In the genomic region with DNA sequence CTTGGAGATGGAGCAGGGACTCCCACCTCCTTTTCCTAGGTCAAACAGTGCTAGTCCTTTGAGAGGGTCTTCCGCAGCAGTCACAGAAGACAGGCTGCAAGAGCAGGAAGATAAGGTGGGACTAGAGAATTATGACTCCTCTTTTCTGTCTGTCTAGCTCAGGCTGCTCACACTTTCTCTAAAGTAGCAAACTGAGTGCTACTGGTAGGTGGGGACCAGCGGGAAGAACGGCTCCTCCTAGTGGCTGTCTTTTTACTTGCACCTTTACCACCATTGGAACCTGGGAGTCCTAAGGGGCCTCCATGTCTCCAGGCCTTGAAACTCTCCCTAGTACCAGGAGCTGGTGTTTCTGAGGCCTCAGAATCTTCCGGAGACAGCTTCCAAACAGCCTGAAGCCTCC, we compare ENCODE assay signal across 8 mouse cellular contexts. TPM values are rescaled to one million over a fixed set of nuclear protein-coding genes. Genes with fewer than 3 reads are reported as not detected.
A peak's percentile ranks its signal among the peaks of the same experiment; 100 is the strongest.
DNase-seq lines count a peak whose midpoint lies in the region; ATAC-seq and TF ChIP-seq lines count a peak whose summit lies in the region.

No protein-coding gene starts in this region.

- H3K4me2 ChIP-seq in heart, embryonic 13.5 days = no peak overlapping the region
- H3K4me2 ChIP-seq in liver, postnatal 0 days (ENCODE audit: low read depth, low read length) = no peak overlapping the region

- TF ChIP-seq CTCF in ES-Bruce4 (IDR thresholded peaks at IDR 0.05; ENCODE audit: low read depth, low read length) = peak; percentile 71
- TF ChIP-seq CTCF in liver, postnatal 0 days (IDR thresholded peaks at IDR 0.05; ENCODE audit: low read depth) = peak; percentile 94

- no peak for TF ChIP-seq EP300 in ES-Bruce4 (IDR thresholded peaks at IDR 0.05; ENCODE audit: insufficient read depth, low read depth, low read length)
- no peak for TF ChIP-seq EP300 in liver, postnatal 0 days (IDR thresholded peaks at IDR 0.05; ENCODE audit: low read depth)

- H3K36me3 ChIP-seq in ES-Bruce4 (ENCODE audit: control insufficient read depth, insufficient read depth, low read length, poor library complexity, severe bottlenecking) = no peaks in the 10 kb centered on the region
- H3K36me3 ChIP-seq in heart, embryonic 13.5 days = no peaks in the 10 kb centered on the region
- no peaks in the 10 kb centered on the region for H3K36me3 ChIP-seq in liver, postnatal 0 days (replicated peaks; ENCODE audit: insufficient read depth, low read length)

- H3K27me3 ChIP-seq in ES-Bruce4 (ENCODE audit: control insufficient read depth, insufficient read depth, low read length, poor library complexity, severe bottlenecking) = no peaks in the 10 kb centered on the region
- H3K27me3 ChIP-seq in heart, embryonic 13.5 days (replicated peaks) = no peaks in the 10 kb centered on the region
- no peaks in the 10 kb centered on the region for H3K27me3 ChIP-seq in liver, postnatal 0 days (ENCODE audit: insufficient read depth, low read length)

- no peak for ATAC-seq in heart, embryonic 13.5 days (ENCODE audit: extremely low read depth, insufficient number of reproducible peaks, low FRiP score, low TSS enrichment)
- peak; percentile 63 for ATAC-seq in liver, postnatal 0 days

- WGBS in heart, embryonic 13.5 days = 11% methylated on average over 4 of the region's 4 CpGs
- 16% methylated on average over 4 of the region's 4 CpGs for WGBS in liver, postnatal 0 days (ENCODE audit: insufficient replicate concordance)

- no peak overlapping the region for H3K27ac ChIP-seq in ES-Bruce4 (ENCODE audit: insufficient read depth, low read length)
- peak overlapping the region; percentile 73; the same call in 1 of the 2 replicates for H3K27ac ChIP-seq in heart, embryonic 13.5 days (replicated peaks)
- H3K27ac ChIP-seq in liver, postnatal 0 days (ENCODE audit: low read depth) = no peak overlapping the region

- H3K4me1 ChIP-seq in ES-Bruce4 (ENCODE audit: control insufficient read depth, insufficient read depth, low read length) = peaks cover 1% of the 10 kb centered on the region
- peaks cover 41% of the 10 kb centered on the region for H3K4me1 ChIP-seq in heart, embryonic 13.5 days
- H3K4me1 ChIP-seq in liver, postnatal 0 days (ENCODE audit: insufficient read depth) = no peaks in the 10 kb centered on the region

- no peak overlapping the region for H3K4me3 ChIP-seq in ES-Bruce4 (ENCODE audit: low read depth, low read length)
- no peak overlapping the region for H3K4me3 ChIP-seq in heart, embryonic 13.5 days
- H3K4me3 ChIP-seq in liver, postnatal 0 days (ENCODE audit: low read depth, low read length) = no peak overlapping the region

- H3K9me3 ChIP-seq in ES-Bruce4 (replicated peaks; ENCODE audit: control insufficient read depth, insufficient read depth, low read length, poor library complexity, severe bottlenecking) = no peaks in the 10 kb centered on the region
- H3K9me3 ChIP-seq in heart, embryonic 13.5 days = no peaks in the 10 kb centered on the region
- H3K9me3 ChIP-seq in liver, postnatal 0 days (ENCODE audit: low read length) = no peaks in the 10 kb centered on the region

- no peak for TF ChIP-seq POLR2A in ES-Bruce4 (IDR thresholded peaks at IDR 0.05; ENCODE audit: insufficient read depth, low read length)

- no peak overlapping the region for H3K9ac ChIP-seq in ES-Bruce4 (ENCODE audit: low read depth, poor library complexity, severe bottlenecking)
- H3K9ac ChIP-seq in heart, embryonic 13.5 days = no peak overlapping the region
- H3K9ac ChIP-seq in liver, postnatal 0 days (replicated peaks) = no peak overlapping the region

- peak; percentile 67 for DNase-seq in adipocyte (ENCODE audit: low spot score)
- DNase-seq in embryo, embryonic 10 days (ENCODE audit: low spot score) = peak; percentile 84
- peak; percentile 83 for DNase-seq in layer of hippocampus, adult 11-12 months (ENCODE audit: low spot score)
- peak; percentile 67 for DNase-seq in liver, postnatal 0 days
- peak; percentile 72 for DNase-seq in right cerebral cortex, postnatal 14 days
- DNase-seq in ovary, postnatal 10 days (ENCODE audit: low spot score) = no peak

RNA-seq across cellular contexts. Expression of gene Syt8, which starts 0.9 kb away (rescaled TPM):
- polyA plus RNA-seq in ES-Bruce4 (2011; ENCODE audit: insufficient read depth, insufficient read length, low read depth, missing spikeins) = 0.82 TPM in 1 of 2 replicates, not detected in the other
- 0.19 and 0.41 TPM in 2 replicates for polyA plus RNA-seq in heart, embryonic 13.5 days (2015; fragmentation: Nextera tagmentation; extraction: Ambion mirVana)
- polyA plus RNA-seq in liver, postnatal 0 days (2015; fragmentation: Nextera tagmentation; extraction: Ambion mirVana) = not detected in 2 replicates

RNA-seq across cellular contexts. Expression of gene Tnni2, which starts 6.1 kb away (rescaled TPM):
- polyA plus RNA-seq in ES-Bruce4 (2011; ENCODE audit: insufficient read depth, insufficient read length, low read depth, missing spikeins) = 2.1 and 4.8 TPM in 2 replicates
- 34.8 and 41.9 TPM in 2 replicates for polyA plus RNA-seq in heart, embryonic 13.5 days (2015; fragmentation: Nextera tagmentation; extraction: Ambion mirVana)
- 6.9 and 72.7 TPM in 2 replicates for polyA plus RNA-seq in liver, postnatal 0 days (2015; fragmentation: Nextera tagmentation; extraction: Ambion mirVana)

RNA-seq across cellular contexts. Expression of gene Lsp1, which starts 25.1 kb away (rescaled TPM):
- polyA plus RNA-seq in ES-Bruce4 (2011; ENCODE audit: insufficient read depth, insufficient read length, low read depth, missing spikeins) = 3.7 and 6.0 TPM in 2 replicates
- 51.0 and 54.6 TPM in 2 replicates for polyA plus RNA-seq in heart, embryonic 13.5 days (2015; fragmentation: Nextera tagmentation; extraction: Ambion mirVana)
- 31.5 and 33.6 TPM in 2 replicates for polyA plus RNA-seq in liver, postnatal 0 days (2015; fragmentation: Nextera tagmentation; extraction: Ambion mirVana)

RNA-seq across cellular contexts. Expression of gene Ctsd, which starts 47.7 kb away (rescaled TPM):
- 248 and 256 TPM in 2 replicates for polyA plus RNA-seq in ES-Bruce4 (2011; ENCODE audit: insufficient read depth, insufficient read length, low read depth, missing spikeins)
- polyA plus RNA-seq in heart, embryonic 13.5 days (2015; fragmentation: Nextera tagmentation; extraction: Ambion mirVana) = 443 and 485 TPM in 2 replicates
- 311 and 324 TPM in 2 replicates for polyA plus RNA-seq in liver, postnatal 0 days (2015; fragmentation: Nextera tagmentation; extraction: Ambion mirVana)

RNA-seq across cellular contexts. Expression of gene Gm49369, which starts 53.1 kb away (rescaled TPM):
- not detected in 2 replicates for polyA plus RNA-seq in ES-Bruce4 (2011; ENCODE audit: insufficient read depth, insufficient read length, low read depth, missing spikeins)
- polyA plus RNA-seq in heart, embryonic 13.5 days (2015; fragmentation: Nextera tagmentation; extraction: Ambion mirVana) = 2.3 TPM in 1 of 2 replicates, not detected in the other
- not detected in 2 replicates for polyA plus RNA-seq in liver, postnatal 0 days (2015; fragmentation: Nextera tagmentation; extraction: Ambion mirVana)
